18 mouse cellular contexts compared by ENCODE assay signal in genomic region chr7:130785923-130786575, GRCm38 (mm10). TPM values are rescaled to one million over a fixed set of nuclear protein-coding genes. Genes with fewer than 3 reads are reported as not detected.
A peak's percentile ranks its signal among the peaks of the same experiment; 100 is the strongest.
DNase-seq lines count a peak whose midpoint lies in the region; ATAC-seq lines count a peak whose summit lies in the region.
"Had no signal": no experiment of that assay in that cellular context is flagged by ENCODE, and none has a peak within 500 bp of the region (broad histone marks: within the 10 kb centered on the region; RNA-seq: fewer than 3 reads in every experiment).

No protein-coding gene starts in this region.

- H3K4me2 ChIP-seq in heart, embryonic 13.5 days = no peak overlapping the region
- no peak overlapping the region for H3K4me2 ChIP-seq in kidney, embryonic 15.5 days
- H3K4me2 ChIP-seq in stomach, embryonic 16.5 days (ENCODE audit: low read depth, low read length) = no peak overlapping the region
- H3K4me2 ChIP-seq: hindbrain, embryonic 15.5 days; limb, embryonic 15.5 days; neural tube, embryonic 13.5 days had no signal

- no peak overlapping the region for H3K9ac ChIP-seq in heart, embryonic 13.5 days
- H3K9ac ChIP-seq in kidney, embryonic 15.5 days = no peak overlapping the region
- no peak overlapping the region for H3K9ac ChIP-seq in stomach, embryonic 16.5 days (ENCODE audit: low read length)
- H3K9ac ChIP-seq: hindbrain, embryonic 15.5 days; limb, embryonic 15.5 days; neural tube, embryonic 13.5 days had no signal

- H3K27ac ChIP-seq in heart, embryonic 13.5 days (replicated peaks) = peak overlapping the region; percentile 20; the same call in 1 of the 2 replicates
- no peak overlapping the region; the same call in 1 of the 2 replicates for H3K27ac ChIP-seq in kidney, embryonic 15.5 days
- no peak overlapping the region for H3K27ac ChIP-seq in stomach, embryonic 16.5 days (ENCODE audit: low read length)
- H3K27ac ChIP-seq: forebrain, embryonic 10.5 days; hindbrain, embryonic 15.5 days; limb, embryonic 15.5 days; macrophage; neural tube, embryonic 13.5 days had no signal

- no peaks in the 10 kb centered on the region for H3K27me3 ChIP-seq in heart, embryonic 13.5 days (replicated peaks)
- no peaks in the 10 kb centered on the region for H3K27me3 ChIP-seq in kidney, embryonic 15.5 days
- no peaks in the 10 kb centered on the region for H3K27me3 ChIP-seq in stomach, embryonic 16.5 days (ENCODE audit: control insufficient read depth, insufficient read depth, low read length)
- H3K27me3 ChIP-seq: hindbrain, embryonic 15.5 days; limb, embryonic 15.5 days; neural tube, embryonic 13.5 days had no signal

- 46% methylated on average over 12 of the region's 12 CpGs for WGBS in heart, embryonic 13.5 days
- WGBS in kidney, embryonic 15.5 days = 67% methylated on average over 12 of the region's 12 CpGs
- WGBS in stomach, embryonic 16.5 days = 60% methylated on average over 12 of the region's 12 CpGs

- no peak; the same call in 1 of the 2 replicates for ATAC-seq in heart, embryonic 13.5 days (ENCODE audit: extremely low read depth, insufficient number of reproducible peaks, low FRiP score, low TSS enrichment)
- ATAC-seq in kidney, embryonic 15.5 days (replicated peaks; ENCODE audit: low FRiP score) = 0 out of 2 replicates have a peak, but pooled peaks have one; percentile 22
- ATAC-seq in stomach, embryonic 16.5 days (ENCODE audit: insufficient read depth, low FRiP score) = peak; percentile 33; the same call in 1 of the 2 replicates

- no peaks in the 10 kb centered on the region for H3K36me3 ChIP-seq in heart, embryonic 13.5 days
- no peaks in the 10 kb centered on the region for H3K36me3 ChIP-seq in kidney, embryonic 15.5 days
- no peaks in the 10 kb centered on the region for H3K36me3 ChIP-seq in stomach, embryonic 16.5 days (ENCODE audit: control insufficient read depth, insufficient read depth, low read length)
- H3K36me3 ChIP-seq: forebrain, embryonic 10.5 days; hindbrain, embryonic 15.5 days; limb, embryonic 15.5 days; neural tube, embryonic 13.5 days had no signal

- no peak overlapping the region for H3K4me3 ChIP-seq in heart, embryonic 13.5 days
- no peak overlapping the region for H3K4me3 ChIP-seq in kidney, embryonic 15.5 days (replicated peaks)
- H3K4me3 ChIP-seq in stomach, embryonic 16.5 days (replicated peaks; ENCODE audit: low read length) = no peak overlapping the region
- H3K4me3 ChIP-seq: forebrain, embryonic 10.5 days; hindbrain, embryonic 15.5 days; limb, embryonic 15.5 days; neural tube, embryonic 13.5 days had no signal

- no peaks in the 10 kb centered on the region for H3K9me3 ChIP-seq in heart, embryonic 13.5 days
- no peaks in the 10 kb centered on the region for H3K9me3 ChIP-seq in kidney, embryonic 15.5 days (replicated peaks)
- no peaks in the 10 kb centered on the region for H3K9me3 ChIP-seq in stomach, embryonic 16.5 days (replicated peaks; ENCODE audit: control insufficient read depth, low read length)
- H3K9me3 ChIP-seq: forebrain, embryonic 10.5 days; hindbrain, embryonic 15.5 days; limb, embryonic 15.5 days; neural tube, embryonic 13.5 days had no signal

- peaks cover 32% of the 10 kb centered on the region for H3K4me1 ChIP-seq in heart, embryonic 13.5 days
- H3K4me1 ChIP-seq in kidney, embryonic 15.5 days = peaks cover 17% of the 10 kb centered on the region
- H3K4me1 ChIP-seq in stomach, embryonic 16.5 days (ENCODE audit: control insufficient read depth, insufficient read depth, low read length) = 0 out of 2 replicates have a peak, but pooled peaks cover 6% of the 10 kb centered on the region
- H3K4me1 ChIP-seq: forebrain, embryonic 10.5 days; hindbrain, embryonic 15.5 days had no signal

- no peak for DNase-seq in heart, postnatal 25 days (ENCODE audit: low spot score)
- DNase-seq in retina, postnatal 1 day = peak; percentile 64
- no peak for DNase-seq in retina, embryonic 14.5 days (ENCODE audit: low spot score)
- no peak for DNase-seq in left cerebral cortex, postnatal 36 days (ENCODE audit: low spot score in 2 of 2)
- no peak for DNase-seq in frontal cortex, postnatal 36 days (ENCODE audit: low spot score in 2 of 2)
- DNase-seq: cerebellum, adult 8-10 months; layer of hippocampus, postnatal 36 days; thymus, postnatal 14 days had no signal

- intact Hi-C loops in heart, postnatal 25 days (cut with DNase I) = no loop called here
- intact Hi-C loops in left cerebral cortex, postnatal 36 days (cut with DNase I) = no loop called here

RNA-seq across cellular contexts. Expression of gene Btbd16, which starts 12.2 kb away (rescaled TPM):
- polyA plus RNA-seq in heart, embryonic 13.5 days (2015; fragmentation: Nextera tagmentation; extraction: Ambion mirVana) = 0.13 TPM in 1 of 2 replicates, not detected in the other
- total RNA-seq in heart, postnatal 25 days (2021) = not detected
- not detected in 2 replicates for polyA plus RNA-seq in kidney, embryonic 15.5 days (2015; fragmentation: Nextera tagmentation; extraction: Ambion mirVana)
- 0.10 and 0.14 TPM in 2 replicates for polyA plus RNA-seq in stomach, embryonic 16.5 days (2015; fragmentation: Nextera tagmentation; extraction: Ambion mirVana)
- total RNA-seq in left cerebral cortex, postnatal 36 days (2021) = under 1 TPM; 0.23 to 0.37 TPM
- total RNA-seq: midbrain, postnatal 0 days had no signal
- polyA plus RNA-seq: embryonic facial prominence, embryonic 11.5 days; forebrain, embryonic 10.5 days; hindbrain, embryonic 15.5 days; macrophage had no signal
